Mouse (Mus musculus): Measurements from ENCODE around the gene B3galnt2.
A peak's percentile ranks its signal among the peaks of the same experiment; 100 is the strongest.
"Not testable (repeated sequence)": the region's sequence is repeated elsewhere in the genome, so short reads cannot be mapped to it uniquely, and the experiment has no call there.

The B3galnt2 gene

DNA sequence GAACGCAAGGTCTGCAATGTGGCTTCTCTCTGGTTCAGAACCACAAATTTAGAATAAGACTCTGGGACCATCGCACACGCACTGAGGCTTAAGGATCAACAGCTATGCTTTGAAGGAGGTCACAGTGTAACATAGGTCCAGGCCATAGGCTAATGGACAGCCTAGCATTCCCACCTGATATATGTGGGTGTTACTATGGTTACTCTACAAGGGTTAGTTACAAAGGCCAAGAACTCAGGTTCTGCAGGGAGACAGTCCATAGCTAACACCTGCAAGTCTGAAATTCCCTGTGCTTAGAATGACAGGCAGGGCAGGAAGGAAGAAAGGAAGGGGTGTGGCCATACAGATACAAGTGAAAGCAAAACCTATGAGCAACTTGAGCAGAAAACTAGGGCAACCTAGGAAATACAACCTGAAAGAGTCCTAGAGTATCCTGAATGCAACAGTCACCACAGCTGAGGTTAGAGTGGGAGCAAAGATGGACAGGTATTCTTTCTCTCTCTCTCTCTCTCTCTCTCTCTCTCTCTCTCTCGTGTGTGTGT, 57.3 kb downstream of the B3galnt2 start:
- DNase-seq, result no peak

DNA sequence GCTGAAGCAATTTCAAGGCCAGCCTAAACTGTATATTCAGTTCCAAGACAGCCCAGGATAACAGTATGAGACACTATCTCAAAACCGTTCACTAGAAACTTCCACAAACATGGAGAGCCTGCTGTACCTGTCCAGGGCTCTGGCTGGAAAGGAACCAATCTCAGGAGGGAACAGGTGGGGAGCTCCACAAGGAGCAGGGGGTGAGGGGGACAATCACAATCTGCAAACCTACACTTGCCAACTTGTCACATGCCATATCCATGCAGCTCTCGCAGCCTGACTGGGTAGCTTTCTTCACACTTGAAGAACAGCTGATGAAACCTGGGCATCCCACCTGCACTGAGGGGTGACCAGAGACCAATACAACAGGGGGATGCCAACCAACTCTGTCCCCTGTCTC, 59.7 kb downstream of the B3galnt2 start:
- DNase-seq, result no peak

DNA sequence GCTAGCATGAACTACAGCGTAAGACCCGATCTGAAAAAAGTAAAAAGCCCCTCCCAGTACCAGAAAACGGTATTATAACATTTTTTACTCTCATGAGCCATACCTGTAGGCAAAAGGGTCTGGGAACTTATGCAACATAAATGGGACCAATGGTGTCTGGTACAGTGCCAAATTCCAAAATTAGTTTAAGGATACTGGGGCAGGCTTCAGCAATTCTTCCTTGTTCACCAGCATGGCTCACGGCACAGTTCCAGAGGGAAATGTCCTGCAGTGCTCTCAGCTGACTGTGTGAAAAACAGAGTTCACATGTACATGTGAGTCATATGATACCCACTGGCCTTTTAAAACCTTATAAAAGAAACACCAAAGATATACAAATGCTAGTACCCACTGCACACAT, 60.3 kb downstream of the B3galnt2 start:
- DNase-seq, result no peak

DNA sequence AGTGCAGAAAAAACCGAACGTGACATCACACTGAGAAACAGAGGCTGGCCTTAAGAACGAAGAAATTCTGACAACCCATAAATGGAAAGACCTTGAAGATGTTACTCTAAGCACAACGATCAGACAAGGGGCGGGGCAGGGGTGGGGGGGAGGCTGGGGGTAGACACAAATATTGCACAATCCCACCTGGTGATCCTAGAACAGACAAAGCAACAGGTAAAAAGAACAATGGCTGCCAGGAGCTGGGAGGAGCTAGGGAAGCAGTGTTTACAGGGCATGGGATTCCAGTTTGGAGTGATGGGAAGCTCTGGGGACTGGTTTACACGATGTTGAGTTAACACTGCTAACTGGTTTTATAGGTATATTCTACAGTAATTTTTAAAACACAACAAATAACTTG, 61.3 kb downstream of the B3galnt2 start:
- no peak for DNase-seq

DNA sequence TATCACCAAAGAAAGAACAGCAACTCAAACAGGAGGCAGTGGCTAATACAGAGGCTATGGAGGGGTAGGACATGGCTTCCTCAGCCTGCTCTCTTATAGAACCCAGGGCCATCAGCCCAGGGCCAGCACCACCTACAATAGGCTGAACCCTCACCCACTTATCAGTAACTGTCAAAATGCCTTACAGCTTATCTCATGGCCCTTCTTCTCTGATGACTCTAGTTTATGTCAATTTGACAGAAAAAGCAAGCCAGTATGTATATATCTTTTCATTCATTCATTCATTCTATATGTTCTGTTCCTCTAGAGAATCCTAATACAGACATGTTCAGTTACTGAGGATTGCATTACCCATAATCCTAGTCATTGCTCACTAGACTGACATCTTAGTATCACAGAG, 64.0 kb downstream of the B3galnt2 start:
- no peak for DNase-seq

DNA sequence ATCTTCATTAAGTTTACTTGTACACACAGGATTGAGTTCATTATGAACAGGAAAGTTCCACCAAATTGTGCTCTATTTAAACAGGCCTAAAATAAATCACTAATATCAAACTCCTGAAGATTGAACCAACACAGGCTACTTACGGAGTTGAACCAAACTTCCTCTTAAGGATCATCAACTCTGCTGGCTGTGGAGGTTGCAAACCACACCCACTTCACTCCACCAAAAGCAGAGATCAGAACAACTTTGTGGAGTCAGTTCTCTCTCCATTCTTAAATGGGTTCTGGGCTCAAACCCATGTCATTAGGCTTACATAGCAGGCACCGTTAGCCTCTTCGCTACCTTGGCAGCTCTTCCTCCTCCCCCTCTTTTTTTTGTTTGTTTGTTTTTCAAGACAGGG, 64.6 kb downstream of the B3galnt2 start:
- no peak for DNase-seq

DNA sequence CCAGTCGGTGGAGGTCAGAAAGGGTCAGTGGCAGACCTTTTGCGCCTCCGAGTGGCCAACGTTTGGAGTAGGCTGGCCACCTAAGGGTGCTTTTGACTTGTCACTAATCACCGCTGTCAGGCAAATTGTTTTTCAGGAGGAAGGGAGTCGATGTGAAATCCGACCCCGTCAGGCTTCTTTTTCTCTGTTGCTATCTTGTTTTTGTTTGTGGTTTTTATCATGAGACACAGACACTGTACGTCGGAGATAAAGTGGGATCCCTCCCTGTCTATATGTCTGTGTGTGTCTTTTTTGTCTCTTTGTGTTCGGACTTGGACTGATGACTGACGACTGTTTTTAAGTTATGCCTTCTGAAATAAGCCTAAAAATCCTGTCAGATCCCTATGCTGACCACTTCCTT, 67.1 kb downstream of the B3galnt2 start:
- DNase-seq, result not testable (repeated sequence)

DNA sequence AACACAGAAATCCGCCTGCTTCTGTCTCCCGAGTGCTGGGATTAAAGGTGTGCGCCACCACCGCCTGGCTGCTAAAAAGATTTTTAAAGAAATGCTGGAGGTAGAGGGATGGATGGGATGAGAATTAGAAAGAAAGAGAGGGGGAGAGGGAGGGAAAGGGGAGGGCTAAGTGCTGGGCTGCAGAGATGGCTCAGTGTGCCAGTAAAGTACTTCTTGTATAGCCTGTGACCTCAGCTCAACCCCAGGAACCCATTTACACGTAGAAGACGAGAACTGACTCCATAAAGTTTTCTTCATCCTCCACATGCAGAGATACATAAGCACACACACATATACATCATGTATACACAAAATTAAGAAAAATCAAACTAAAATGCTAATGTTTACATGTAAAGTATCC, 71.3 kb downstream of the B3galnt2 start:
- no peak for DNase-seq

DNA sequence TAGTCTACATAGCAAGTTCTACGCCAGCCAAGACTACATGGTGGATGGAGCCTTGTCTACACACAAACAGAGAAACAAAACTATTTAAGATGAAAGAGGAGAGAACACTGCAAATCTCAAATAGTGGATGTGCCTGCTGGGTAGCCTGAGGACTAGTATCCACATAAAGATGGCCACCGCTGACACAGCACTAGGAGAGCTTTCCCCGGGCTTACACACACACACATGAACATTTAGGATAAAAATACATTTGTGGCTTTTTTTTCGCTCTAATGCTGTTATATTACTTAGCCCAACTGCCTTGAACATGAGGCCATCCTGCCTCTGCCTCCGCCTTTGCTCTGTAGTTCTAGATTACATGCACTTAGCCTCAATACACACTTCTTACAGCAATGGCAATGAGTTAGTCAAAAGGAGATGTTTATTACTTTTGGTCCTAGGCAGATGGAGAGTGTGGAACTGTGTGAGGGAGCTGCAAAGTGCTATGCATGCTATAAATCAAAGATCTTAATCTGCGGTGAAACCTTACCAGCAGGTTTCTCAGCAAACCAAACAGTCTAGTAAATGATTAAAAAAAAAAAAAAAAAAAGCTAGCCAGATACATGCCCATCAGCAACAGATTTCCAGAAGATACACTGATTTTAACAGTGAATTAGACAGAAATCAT, 72.0 kb downstream of the B3galnt2 start:
- no peak for DNase-seq

DNA sequence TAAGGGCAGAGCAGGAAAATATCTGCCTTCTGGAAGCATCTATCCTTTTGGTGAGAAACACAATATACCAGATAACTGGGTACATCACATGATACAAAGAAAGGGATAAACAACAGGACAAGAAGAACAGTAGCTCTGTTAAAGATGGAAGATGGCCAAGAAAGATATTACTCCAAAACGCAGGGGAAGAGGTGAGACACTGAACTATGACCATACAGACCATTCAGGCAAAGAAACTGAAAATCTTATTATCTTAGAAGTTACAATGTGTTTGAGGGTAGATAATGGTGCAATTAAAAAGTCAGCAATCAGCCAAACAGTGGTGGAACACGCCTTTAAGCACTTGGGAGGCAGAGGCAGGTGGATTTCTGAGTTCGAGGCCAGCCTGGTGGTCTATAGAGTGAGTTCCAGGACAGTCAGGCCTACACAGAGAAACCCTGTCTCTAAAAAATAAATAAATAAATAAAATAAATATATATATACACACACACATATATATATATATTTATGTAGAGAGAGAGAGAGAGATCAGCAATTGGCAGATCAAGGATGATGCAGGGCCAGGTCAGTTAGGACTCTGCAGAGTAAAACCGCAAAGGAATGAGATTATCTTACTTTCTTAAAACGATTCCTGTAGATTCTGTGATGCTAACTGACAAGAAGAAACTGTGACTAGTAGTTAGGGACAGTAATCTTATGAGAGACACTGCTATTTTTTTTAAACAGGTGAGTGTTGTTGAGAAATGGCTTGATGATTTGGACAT, 79.2 kb downstream of the B3galnt2 start:
- no peak for DNase-seq

DNA sequence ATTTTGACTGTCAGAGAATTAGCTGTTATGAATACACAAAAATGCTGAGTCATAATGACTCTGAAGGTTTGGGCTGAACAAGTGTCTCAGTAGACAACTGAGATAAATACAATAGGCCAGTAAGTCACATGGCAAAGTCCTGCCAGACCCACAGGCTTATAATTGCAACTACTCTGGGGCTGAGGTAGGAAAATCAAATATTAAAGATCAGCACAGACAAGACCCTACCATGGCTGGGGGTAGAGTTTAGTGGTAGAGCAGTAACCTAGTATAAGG, 79.7 kb downstream of the B3galnt2 start:
- no peak for DNase-seq

DNA sequence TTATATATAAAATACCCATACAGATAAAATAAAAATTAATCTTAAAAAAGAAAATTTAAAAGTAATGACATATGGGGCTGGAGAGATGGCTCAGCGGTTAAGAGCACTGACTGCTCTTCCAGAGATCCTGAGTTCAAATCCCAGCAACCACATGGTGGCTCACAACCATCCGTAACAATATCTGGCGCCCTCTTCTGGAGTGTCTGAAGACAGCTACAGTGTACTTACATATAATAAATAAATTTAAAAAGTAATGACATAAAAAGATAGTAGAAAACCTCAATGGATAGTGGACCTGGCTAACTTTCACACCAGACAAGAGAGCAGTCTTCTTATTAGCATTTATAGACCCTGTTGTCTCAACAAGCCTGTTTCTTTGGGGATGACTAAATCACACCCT, 81.1 kb downstream of the B3galnt2 start:
- DNase-seq, result not testable (repeated sequence)

DNA sequence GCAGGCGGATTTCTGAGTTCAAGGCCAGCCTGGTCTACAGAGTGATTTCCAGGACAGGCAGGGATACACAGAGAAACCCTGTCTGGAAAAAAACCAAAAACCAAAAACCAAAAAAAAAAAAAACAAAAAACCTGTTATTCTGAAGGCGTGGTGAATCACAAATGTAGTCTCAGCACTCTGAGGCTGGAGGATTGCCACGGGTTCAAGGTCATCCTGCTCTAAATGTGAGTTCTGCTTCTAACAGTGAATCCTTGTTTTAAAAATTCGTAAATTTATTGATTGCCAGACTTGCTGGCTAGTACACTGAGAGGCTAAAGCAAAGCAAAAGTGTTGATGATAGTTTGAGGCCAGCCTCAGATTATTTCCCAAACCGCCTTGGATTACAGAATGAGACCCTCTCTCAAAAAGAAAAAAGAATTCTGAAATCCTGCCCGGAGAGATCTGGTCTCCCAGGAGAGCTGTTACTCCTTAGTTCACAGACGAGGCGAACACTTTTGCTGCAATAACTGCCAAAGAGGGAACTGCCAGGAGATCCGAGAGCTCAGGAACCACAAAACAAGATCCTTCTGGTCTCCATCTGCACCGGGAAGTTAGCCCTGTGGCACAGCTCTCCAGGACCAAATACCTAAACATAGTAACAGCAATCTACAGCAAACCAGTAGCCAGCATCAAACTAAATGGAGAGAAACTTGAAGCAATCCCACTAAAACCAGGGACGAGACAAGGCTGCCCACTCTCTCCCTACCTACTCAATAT, 81.8 kb downstream of the B3galnt2 start:
- no peak for DNase-seq

DNA sequence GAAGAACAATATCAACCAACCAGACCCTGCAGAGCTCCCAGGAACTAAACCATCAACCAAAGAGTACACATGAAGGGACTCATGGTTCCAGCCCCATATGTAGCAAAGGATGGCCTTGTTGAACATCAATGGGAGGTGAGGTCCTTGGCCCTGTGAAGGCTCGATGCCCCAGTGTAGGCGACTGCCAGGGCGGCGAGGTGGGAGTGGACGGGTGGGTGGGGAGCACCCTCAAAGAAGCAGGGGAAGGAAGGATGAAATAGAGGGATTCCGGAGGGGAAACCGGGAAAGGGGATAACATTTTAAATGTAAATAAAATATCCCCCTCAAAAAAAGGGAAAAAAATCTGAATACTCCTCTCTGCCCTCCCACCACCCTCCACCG, 84.6 kb downstream of the B3galnt2 start:
- DNase-seq, result no peak

DNA sequence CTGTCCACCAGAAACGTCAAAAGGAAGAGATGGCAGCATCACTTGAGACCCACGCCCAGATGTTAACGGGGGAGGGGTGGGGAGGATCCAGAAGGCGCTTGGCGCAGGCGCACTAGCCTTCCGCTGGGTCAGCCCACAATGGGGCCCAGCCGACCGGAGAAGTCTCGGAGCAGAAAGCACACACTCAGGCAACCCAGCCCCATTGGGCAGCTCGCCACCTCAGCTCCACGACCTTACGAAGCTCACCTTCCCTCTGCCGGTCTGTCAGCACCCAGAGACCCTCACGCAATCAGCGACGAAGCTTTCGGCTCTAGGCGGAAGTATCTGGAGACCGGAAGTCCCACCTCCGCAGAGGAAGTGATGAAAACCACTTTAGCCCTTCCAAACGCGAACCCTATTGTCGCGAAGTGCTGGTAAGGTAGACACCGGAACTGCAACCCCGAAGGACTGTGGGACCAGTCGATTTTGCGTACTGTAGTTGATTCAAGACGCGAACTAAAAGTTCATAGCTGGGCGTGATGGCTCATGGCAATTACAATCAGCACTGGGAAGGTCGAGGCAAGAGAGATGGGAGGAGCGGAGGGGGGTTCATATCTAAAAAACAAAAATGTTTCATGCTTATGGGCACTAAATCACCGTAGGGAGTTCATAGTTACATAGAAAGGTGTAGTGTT, 85.2 kb downstream of the B3galnt2 start, which contains the start of gene Tbce:
Tbce (minus strand) TSS at position 347 of the 674 bp plus-strand sequence.
- peak; percentile 92 for DNase-seq

DNA sequence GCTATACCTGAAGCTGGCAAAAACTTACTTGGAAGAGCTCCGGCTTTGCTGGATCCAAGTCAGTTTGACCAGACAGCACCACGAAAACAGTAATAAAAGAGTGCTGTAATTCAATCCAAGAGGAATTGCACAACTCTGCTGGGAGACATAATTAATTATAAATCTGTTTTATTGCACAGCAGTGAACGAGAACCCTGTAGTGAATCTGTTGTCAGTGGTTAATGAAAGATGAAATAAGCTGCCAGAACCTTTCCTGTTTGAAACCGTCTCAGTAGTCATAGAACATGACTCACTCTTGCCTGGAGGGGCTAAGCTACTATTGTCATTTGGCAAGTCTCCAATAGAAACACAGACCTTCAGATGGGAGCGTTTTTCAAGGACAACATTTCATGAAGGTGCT, 85.9 kb downstream of the B3galnt2 start:
- DNase-seq, result no peak

DNA sequence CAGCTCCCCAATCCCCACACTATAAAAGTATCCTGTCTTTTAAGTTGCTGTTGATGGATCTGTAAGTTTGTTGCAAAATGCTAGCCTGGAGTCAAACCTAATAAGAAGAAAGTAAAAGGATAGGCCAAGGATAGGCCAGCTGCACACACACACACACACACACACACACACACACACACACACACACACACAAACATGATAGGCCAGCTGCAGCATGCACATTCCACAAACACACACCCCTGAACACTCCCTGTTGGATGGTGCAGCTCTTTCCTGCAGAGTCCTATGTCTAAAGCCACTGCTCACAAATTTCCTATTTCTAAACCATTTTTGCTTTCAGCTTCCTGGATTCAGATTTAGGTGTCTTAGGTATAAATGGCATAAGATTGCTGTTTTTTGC, 89.6 kb downstream of the B3galnt2 start:
- no peak for DNase-seq

DNA sequence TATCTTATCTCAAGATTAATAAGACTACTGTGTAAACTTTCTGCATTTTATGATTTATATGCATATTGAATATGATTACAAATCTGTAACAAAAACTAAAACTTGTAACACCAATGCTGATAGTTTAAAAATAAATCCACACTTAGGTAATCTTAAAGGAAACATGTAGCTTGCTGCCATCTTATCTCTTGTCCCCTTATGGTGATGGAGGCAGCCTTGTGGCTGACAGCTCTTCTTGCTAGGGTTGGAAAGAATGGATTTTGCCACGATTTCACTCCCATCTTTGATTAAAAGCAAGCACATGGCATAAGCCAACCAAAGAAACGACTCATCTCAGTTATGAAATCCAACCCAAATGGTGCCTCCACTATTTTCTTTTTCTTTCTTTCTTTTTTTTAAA, 90.3 kb downstream of the B3galnt2 start:
- DNase-seq, result no peak
